Mouse (Mus musculus) cortical plate, adult 2 months (tissue): Measurements from ENCODE around the gene Polg2.

Source experiments
- CTCF ChIP-seq: fragments of 200-500 bp; IDR thresholded peaks from 2 replicates; pipeline ENCODE4 v1.5.1; 2011; ENCODE audit warnings: mild to moderate bottlenecking, control low read depth, low read length; ENCODE audit not compliant: insufficient read depth; ENCODE audit errors: extremely low read depth
- POLR2A ChIP-seq: fragments of 200-500 bp; IDR thresholded peaks from 2 replicates; pipeline ENCODE4 v1.6.1; 2011; ENCODE audit warnings: mild to moderate bottlenecking, low read length, control low read depth; ENCODE audit not compliant: insufficient read depth; ENCODE audit errors: extremely low read depth

DNA sequence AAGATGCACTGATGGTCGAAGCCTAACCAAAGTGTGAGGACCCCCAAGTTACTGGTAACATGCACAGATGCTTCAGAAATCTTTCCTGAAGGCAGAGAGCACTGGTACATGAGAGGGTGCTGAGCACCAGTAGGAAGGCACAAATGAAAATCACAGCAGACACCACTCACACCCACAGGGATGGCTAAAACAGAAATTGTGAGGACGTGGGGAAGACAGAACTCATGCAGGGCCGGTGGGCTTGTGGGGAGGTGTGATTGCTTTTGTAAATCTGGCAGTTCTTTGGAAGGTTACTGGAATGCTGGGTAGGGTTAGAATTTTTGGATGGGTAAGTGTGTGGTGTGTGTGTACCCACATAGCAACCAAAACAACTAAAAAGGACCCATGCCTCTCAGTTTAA lies 37.8 kb upstream of the Polg2 start:
- TF ChIP-seq CTCF (no peak), POLR2A (no peak)
